Mouse (Mus musculus): ENCODE results near the gene Olfr1358. TPM values are rescaled to one million over a fixed set of nuclear protein-coding genes. Genes with fewer than 3 reads are reported as not detected.
"Not testable (repeated sequence)": the region's sequence is repeated elsewhere in the genome, so short reads cannot be mapped to it uniquely, and the experiment has no call there.

Olfr1358 gene
- polyA plus RNA-seq, 1 experiment from 2014 or later = 0.09 TPM

- H3K4me1 ChIP-seq (ENCODE audit: insufficient read depth) = no peaks in the 10 kb centered on the region
- no peak overlapping the region for H3K27ac ChIP-seq (ENCODE audit: low read depth)
- TF ChIP-seq CTCF (IDR thresholded peaks at IDR 0.05; ENCODE audit: low read depth) (no peak), EP300 (IDR thresholded peaks at IDR 0.05; ENCODE audit: low read depth) (no peak)
- DNase-seq (no peak), ATAC-seq (no peak)
- H3K4me3 ChIP-seq (ENCODE audit: low read depth, low read length) = no peak overlapping the region
- no peaks in the 10 kb centered on the region for H3K36me3 ChIP-seq (replicated peaks; ENCODE audit: insufficient read depth, low read length)
- H3K4me2 ChIP-seq (ENCODE audit: low read depth, low read length) = no peak overlapping the region
- no peaks in the 10 kb centered on the region for H3K9me3 ChIP-seq (ENCODE audit: low read length)
- H3K27me3 ChIP-seq (ENCODE audit: insufficient read depth, low read length) = no peaks in the 10 kb centered on the region
- no peak overlapping the region for H3K9ac ChIP-seq (replicated peaks)
- 66% methylated on average over 6 of the region's 6 CpGs for whole genome bisulfite sequencing (ENCODE audit: insufficient replicate concordance)
Measured at GRCm38 (mm10) chr10:78502986-78503733, 14.1 kb upstream of the Olfr1358 start.

DNA sequence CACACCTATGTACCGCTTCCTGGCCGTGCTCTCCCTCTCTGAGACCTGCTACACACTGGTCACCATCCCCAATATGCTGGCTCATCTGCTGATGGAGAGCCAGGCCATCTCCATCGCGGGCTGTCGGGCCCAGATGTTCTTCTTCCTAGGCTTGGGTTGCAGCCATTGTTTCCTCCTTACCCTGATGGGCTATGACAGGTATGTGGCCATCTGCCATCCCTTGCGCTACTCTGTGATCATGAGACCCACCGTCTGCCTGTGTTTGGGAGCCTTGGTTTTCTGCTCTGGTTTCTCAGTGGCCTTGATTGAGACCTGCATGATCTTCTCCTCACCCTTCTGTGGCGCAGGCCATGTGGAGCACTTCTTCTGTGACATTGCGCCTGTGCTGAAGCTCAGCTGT, 2.6 kb downstream of the Olfr1358 start:
- Histone ChIP-seq H3K4me2 (ENCODE audit: low read depth, low read length) (no peak overlapping the region), H3K9me3 (ENCODE audit: low read length) (no peaks in the 10 kb centered on the region), H3K36me3 (replicated peaks; ENCODE audit: insufficient read depth, low read length) (no peaks in the 10 kb centered on the region), H3K27me3 (ENCODE audit: insufficient read depth, low read length) (no peaks in the 10 kb centered on the region), H3K9ac (replicated peaks) (no peak overlapping the region), H3K4me1 (ENCODE audit: insufficient read depth) (no peaks in the 10 kb centered on the region), H3K27ac (ENCODE audit: low read depth) (no peak overlapping the region), H3K4me3 (ENCODE audit: low read depth, low read length) (no peak overlapping the region)
- ATAC-seq (no peak), DNase-seq (no peak)
- WGBS (ENCODE audit: insufficient replicate concordance) = 78% methylated on average over 9 of the region's 9 CpGs
- TF ChIP-seq EP300 (IDR thresholded peaks at IDR 0.05; ENCODE audit: low read depth) (no peak), CTCF (IDR thresholded peaks at IDR 0.05; ENCODE audit: low read depth) (no peak)

DNA sequence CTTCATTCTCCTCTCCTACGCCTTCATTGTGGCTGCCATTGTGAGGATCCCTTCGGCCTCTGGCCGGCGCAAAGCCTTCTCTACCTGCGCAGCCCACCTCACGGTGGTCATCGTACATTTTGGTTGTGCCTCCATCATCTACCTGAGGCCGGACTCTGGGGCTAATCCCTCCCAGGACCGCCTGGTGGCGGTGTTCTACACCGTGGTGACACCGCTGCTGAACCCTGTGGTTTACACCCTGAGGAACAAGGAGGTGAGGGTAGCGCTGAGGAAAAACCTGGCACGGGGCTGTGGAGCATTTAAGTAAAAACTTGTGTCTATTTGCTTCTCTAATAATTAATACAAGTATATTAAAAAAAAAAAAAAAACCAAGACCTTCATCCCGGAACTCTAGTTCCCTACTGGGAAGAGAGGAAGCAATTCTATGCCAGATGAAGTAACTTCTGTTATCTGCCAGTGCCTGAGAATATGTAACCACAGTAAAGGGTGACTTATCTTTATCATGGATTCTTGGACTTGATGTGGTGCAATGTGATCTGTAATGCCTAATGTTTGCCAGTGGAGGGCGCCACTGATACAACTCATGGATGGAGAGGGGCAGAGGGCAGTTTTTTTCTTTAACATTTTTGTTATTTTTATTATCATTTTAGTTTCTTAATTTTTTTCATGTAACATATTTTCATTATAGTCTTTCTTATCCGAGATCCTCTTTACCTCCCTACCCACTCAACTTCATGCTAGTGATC, 3.2 kb downstream of the Olfr1358 start:
- no peak overlapping the region for H3K4me2 ChIP-seq (ENCODE audit: low read depth, low read length)
- TF ChIP-seq EP300 (IDR thresholded peaks at IDR 0.05; ENCODE audit: low read depth) (no peak), CTCF (IDR thresholded peaks at IDR 0.05; ENCODE audit: low read depth) (peak; percentile 64)
- H3K9ac ChIP-seq (replicated peaks) = no peak overlapping the region
- no peaks in the 10 kb centered on the region for H3K4me1 ChIP-seq (ENCODE audit: insufficient read depth)
- no peaks in the 10 kb centered on the region for H3K27me3 ChIP-seq (ENCODE audit: insufficient read depth, low read length)
- no peaks in the 10 kb centered on the region for H3K36me3 ChIP-seq (replicated peaks; ENCODE audit: insufficient read depth, low read length)
- ATAC-seq = no peak
- no peaks in the 10 kb centered on the region for H3K9me3 ChIP-seq (ENCODE audit: low read length)
- H3K27ac ChIP-seq (ENCODE audit: low read depth) = no peak overlapping the region
- WGBS (ENCODE audit: insufficient replicate concordance) = 49% methylated on average over 17 of the region's 17 CpGs
- H3K4me3 ChIP-seq (ENCODE audit: low read depth, low read length) = no peak overlapping the region
- DNase-seq = peak; percentile 52

DNA sequence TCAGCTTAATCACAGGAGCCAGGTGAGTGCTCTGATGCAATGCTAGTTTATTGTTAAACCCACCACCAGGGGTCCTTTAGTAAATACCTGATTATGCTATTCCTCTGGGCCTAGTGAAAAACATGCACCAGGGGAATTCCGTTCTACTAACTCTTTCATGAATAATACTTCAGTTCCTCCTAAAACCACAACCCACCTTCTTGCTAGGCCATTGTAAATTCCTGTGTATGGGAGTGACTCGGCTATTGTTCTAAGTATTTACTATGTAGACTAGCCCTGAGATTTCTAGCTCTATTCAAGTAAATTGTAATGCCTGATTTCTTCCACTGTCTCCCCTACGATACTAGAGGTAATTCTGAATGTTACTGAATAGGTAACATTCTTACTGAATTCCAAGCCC, 7.8 kb downstream of the Olfr1358 start:
- H3K27me3 ChIP-seq (ENCODE audit: insufficient read depth, low read length); H3K4me1 ChIP-seq (ENCODE audit: insufficient read depth); H3K4me3 ChIP-seq (ENCODE audit: low read depth, low read length); H3K4me2 ChIP-seq (ENCODE audit: low read depth, low read length); H3K27ac ChIP-seq (ENCODE audit: low read depth); H3K36me3 ChIP-seq (replicated peaks; ENCODE audit: insufficient read depth, low read length); ATAC-seq; DNase-seq; H3K9ac ChIP-seq (replicated peaks); H3K9me3 ChIP-seq (ENCODE audit: low read length): not testable (repeated sequence)
- WGBS (ENCODE audit: insufficient replicate concordance) = 51% methylated on average over 3 of the region's 3 CpGs

DNA sequence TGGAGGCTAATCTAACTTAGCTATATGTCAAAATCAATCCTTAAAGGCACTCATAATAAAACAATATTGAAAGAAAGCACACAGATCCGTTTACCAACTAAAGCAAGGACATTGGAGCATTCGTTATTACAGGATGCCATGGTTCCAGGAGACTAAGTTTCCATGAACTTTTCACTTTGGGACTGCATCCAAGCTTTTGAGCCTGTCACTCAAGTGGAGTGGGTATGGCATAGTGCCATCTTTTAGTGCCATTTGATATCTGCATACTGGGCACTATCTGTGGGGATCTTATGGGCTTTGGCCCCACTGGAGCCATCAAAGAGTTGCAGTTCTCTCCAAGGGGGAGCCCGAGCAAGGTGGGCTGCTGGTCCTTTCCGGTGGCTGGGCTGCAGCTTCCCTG, 8.3 kb downstream of the Olfr1358 start:
- H3K9ac ChIP-seq (replicated peaks) = no peak overlapping the region
- ATAC-seq (no peak), DNase-seq (no peak)
- H3K27ac ChIP-seq (ENCODE audit: low read depth) = no peak overlapping the region
- H3K4me3 ChIP-seq (ENCODE audit: low read depth, low read length) = no peak overlapping the region
- no peaks in the 10 kb centered on the region for H3K27me3 ChIP-seq (ENCODE audit: insufficient read depth, low read length)
- H3K36me3 ChIP-seq (replicated peaks; ENCODE audit: insufficient read depth, low read length) = no peaks in the 10 kb centered on the region
- no peak overlapping the region for H3K4me2 ChIP-seq (ENCODE audit: low read depth, low read length)
- H3K9me3 ChIP-seq (ENCODE audit: low read length) = no peaks in the 10 kb centered on the region
- no peaks in the 10 kb centered on the region for H3K4me1 ChIP-seq (ENCODE audit: insufficient read depth)
- TF ChIP-seq EP300 (IDR thresholded peaks at IDR 0.05; ENCODE audit: low read depth) (no peak), CTCF (IDR thresholded peaks at IDR 0.05; ENCODE audit: low read depth) (no peak)
- whole genome bisulfite sequencing (ENCODE audit: insufficient replicate concordance) = 52% methylated on average over 4 of the region's 4 CpGs

GRCm38 (mm10) chr10:78540943-78541342, 23.7 kb downstream of the Olfr1358 start:
- ATAC-seq (no peak), DNase-seq (peak; percentile 27)
- no peaks in the 10 kb centered on the region for H3K9me3 ChIP-seq (ENCODE audit: low read length)
- WGBS (ENCODE audit: insufficient replicate concordance) = 58% methylated on average over 2 of the region's 2 CpGs
- H3K27me3 ChIP-seq (ENCODE audit: insufficient read depth, low read length) = no peaks in the 10 kb centered on the region
- no peaks in the 10 kb centered on the region for H3K36me3 ChIP-seq (replicated peaks; ENCODE audit: insufficient read depth, low read length)
- H3K9ac ChIP-seq (replicated peaks) = no peak overlapping the region
- no peak overlapping the region for H3K4me2 ChIP-seq (ENCODE audit: low read depth, low read length)
- no peak overlapping the region for H3K27ac ChIP-seq (ENCODE audit: low read depth)
- H3K4me1 ChIP-seq (ENCODE audit: insufficient read depth) = no peaks in the 10 kb centered on the region
- H3K4me3 ChIP-seq (ENCODE audit: low read depth, low read length) = no peak overlapping the region
- TF ChIP-seq EP300 (IDR thresholded peaks at IDR 0.05; ENCODE audit: low read depth) = no peak
- TF ChIP-seq CTCF (IDR thresholded peaks at IDR 0.05; ENCODE audit: low read depth) = peak; percentile 58

All from liver, postnatal 0 days (tissue).